Mouse (Mus musculus) left cerebral cortex, adult 8-10 months (tissue): ENCODE data around the gene Gm37240. TPM values are rescaled to one million over a fixed set of nuclear protein-coding genes. Genes with fewer than 3 reads are reported as not detected.
"Not testable (repeated sequence)": the region's sequence is repeated elsewhere in the genome, so short reads cannot be mapped to it uniquely, and the experiment has no call there.

Source experiments
- DNase-seq, 2 experiments: peaks; one replicate each; pipeline ENCODE4 v3.0.0; 2022; ENCODE audit warnings: low spot score in 2 of 2
- total RNA-seq, 4 experiments: library from RNA; stranded (reverse); gene quantifications; 2 replicates each; pipeline ENCODE4 v1.2.4; 2022

Gene Gm37240
- total RNA-seq, 4 experiments from 2014 or later, result 0.50 to 4.0 (median 1.1) TPM; not detected in 1

GRCm38 (mm10) chr3:84580716-84581115, 1306.6 kb downstream of the Gm37240 start:
- no peak for DNase-seq

GRCm38 (mm10) chr3:84570501-84570900, 1316.8 kb downstream of the Gm37240 start:
- no peak for DNase-seq

- DNase-seq, result no peak
Observed at GRCm38 (mm10) chr3:84569587-84569986, 1317.7 kb downstream of the Gm37240 start.

- no peak for DNase-seq
Observed at GRCm38 (mm10) chr3:84568540-84568939, 1318.8 kb downstream of the Gm37240 start.

GRCm38 (mm10) chr3:84563415-84563814, 1323.9 kb downstream of the Gm37240 start:
- no peak for DNase-seq

GRCm38 (mm10) chr3:84562911-84563310, 1324.4 kb downstream of the Gm37240 start:
- not testable (repeated sequence) for DNase-seq

- DNase-seq, result no peak
Observed at GRCm38 (mm10) chr3:84558301-84558700, 1329.0 kb downstream of the Gm37240 start.

- no peak for DNase-seq
Observed at GRCm38 (mm10) chr3:84555780-84556179, 1331.5 kb downstream of the Gm37240 start.

GRCm38 (mm10) chr3:84547177-84547576, 1340.1 kb downstream of the Gm37240 start:
- no peak for DNase-seq

- peak in 1 of 2 experiments; percentile 61 for DNase-seq
Observed at GRCm38 (mm10) chr3:84542450-84542849, 1344.9 kb downstream of the Gm37240 start.

GRCm38 (mm10) chr3:84541881-84542280, 1345.4 kb downstream of the Gm37240 start:
- no peak for DNase-seq

- DNase-seq, result no peak
Observed at GRCm38 (mm10) chr3:84540640-84541039, 1346.7 kb downstream of the Gm37240 start.

GRCm38 (mm10) chr3:84536987-84537386, 1350.3 kb downstream of the Gm37240 start:
- no peak for DNase-seq

GRCm38 (mm10) chr3:84533227-84533626, 1354.1 kb downstream of the Gm37240 start:
- DNase-seq, result no peak

GRCm38 (mm10) chr3:84529021-84529420, 1358.3 kb downstream of the Gm37240 start:
- no peak for DNase-seq

GRCm38 (mm10) chr3:84524952-84525351, 1362.4 kb downstream of the Gm37240 start:
- DNase-seq, result no peak

GRCm38 (mm10) chr3:84516163-84516562, 1371.2 kb downstream of the Gm37240 start:
- DNase-seq, result no peak

GRCm38 (mm10) chr3:84512774-84513515, 1374.4 kb downstream of the Gm37240 start:
- no peak for DNase-seq

- DNase-seq, result no peak
Observed at GRCm38 (mm10) chr3:84505193-84505592, 1382.1 kb downstream of the Gm37240 start.

GRCm38 (mm10) chr3:84504291-84504690, 1383.0 kb downstream of the Gm37240 start:
- DNase-seq, result no peak

GRCm38 (mm10) chr3:84502101-84502500, 1385.2 kb downstream of the Gm37240 start:
- DNase-seq, result no peak

GRCm38 (mm10) chr3:84500491-84500890, 1386.8 kb downstream of the Gm37240 start:
- DNase-seq, result no peak

GRCm38 (mm10) chr3:84497718-84498117, 1389.6 kb downstream of the Gm37240 start:
- no peak for DNase-seq
